Mouse (Mus musculus): Measurements from ENCODE around the gene Foxk1.

The Foxk1 gene

GRCm38 (mm10) chr5:142387716-142388115 lies 13.6 kb upstream of the Foxk1 start:
- no peak for DNase-seq (ENCODE audit: low spot score in 2 of 2)

- DNase-seq (ENCODE audit: low spot score in 2 of 2), result no peak
Measured at GRCm38 (mm10) chr5:142391691-142392090, 9.6 kb upstream of the Foxk1 start.

DNA sequence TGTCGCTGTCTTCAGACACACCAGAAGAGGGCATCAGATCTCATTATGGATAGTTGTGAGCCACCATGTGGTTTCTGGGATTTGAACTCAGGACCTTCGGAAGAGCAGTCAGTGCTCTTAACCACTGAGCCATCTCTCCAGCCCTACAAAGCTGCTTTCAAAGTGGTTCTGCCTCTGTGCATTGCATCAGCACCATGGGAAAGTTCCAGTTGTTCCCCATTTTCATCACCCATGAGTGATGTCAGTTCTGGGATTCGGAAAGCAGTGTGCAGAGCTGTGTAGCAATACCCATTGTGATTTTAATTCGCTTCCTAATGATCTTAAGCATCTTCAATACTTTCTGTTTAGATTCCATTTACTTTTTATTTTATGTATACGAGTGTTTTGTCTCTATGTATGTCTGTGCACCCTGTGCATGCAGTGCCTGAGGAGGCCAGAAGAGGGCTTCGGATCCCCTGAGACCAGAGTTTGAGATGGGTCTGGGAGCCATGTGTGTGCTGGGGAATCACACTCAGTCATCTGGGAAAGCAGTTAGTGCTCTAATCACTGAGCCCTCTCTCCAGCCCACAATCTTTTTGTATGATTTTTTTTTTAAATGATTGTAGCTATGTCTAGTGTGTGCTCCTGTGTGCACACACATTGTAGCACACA lies 6.6 kb upstream of the Foxk1 start:
- DNase-seq (ENCODE audit: low spot score in 2 of 2), result no peak

DNA sequence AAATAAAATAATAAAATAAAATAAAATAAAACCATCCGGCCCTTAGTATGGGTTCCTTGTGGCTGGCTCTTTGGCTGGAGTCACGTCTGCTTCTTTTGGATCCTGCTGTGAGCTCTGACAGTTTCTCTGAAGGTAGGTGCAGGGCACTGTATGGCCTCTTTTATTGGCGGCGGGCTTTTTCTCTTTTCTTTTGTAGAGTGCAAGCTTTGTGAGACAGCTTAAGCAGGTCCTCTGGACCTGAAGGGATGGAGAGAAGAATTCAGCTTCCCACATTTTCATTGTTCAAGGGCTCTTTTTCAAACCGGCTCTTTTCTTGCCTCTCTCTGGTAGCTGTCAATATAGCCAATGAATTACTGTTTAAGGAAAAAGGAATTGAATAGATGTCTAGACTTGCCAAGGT lies 5.4 kb upstream of the Foxk1 start:
- no peak for DNase-seq (ENCODE audit: low spot score in 2 of 2)

DNA sequence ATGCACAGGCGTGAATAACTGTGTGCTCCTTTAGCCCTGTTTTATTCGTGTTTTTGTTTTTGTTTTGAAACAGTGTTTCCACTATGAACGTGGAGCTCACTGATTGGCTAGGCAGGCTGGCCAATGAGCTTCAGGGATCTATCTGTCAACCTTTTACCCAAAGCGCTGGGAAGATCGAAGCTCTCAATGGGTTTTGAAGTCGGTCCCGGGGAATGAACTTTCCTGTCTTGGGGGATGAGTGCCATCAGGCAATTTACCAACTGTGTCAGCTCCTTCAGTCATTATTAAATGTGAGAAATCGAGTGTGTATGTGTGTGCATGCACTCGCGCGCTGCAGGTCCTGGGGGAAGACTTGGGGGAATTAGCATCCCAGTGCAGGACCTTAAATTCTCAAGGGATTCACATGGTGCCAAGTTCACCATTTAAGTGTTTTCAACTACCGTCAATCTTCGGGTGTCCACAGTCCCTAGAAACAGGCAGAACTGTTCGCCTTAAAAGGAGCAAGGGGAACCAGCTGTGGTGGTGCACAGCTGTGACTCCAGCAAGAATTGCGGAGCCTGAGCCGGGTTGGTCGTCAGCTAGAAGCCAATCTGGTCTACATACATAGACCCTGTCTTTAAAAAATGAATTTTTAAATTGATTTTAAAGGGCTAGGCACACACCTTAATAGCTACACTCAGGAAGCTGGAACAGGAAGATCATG lies 965 bp upstream of the Foxk1 start:
- DNase-seq (ENCODE audit: low spot score in 2 of 2), result no peak

GRCm38 (mm10) chr5:142401641-142402625 lies 636 bp downstream of the Foxk1 start:
- peak in 1 of 2 experiments; percentile 39 for DNase-seq (ENCODE audit: low spot score in 2 of 2)

DNA sequence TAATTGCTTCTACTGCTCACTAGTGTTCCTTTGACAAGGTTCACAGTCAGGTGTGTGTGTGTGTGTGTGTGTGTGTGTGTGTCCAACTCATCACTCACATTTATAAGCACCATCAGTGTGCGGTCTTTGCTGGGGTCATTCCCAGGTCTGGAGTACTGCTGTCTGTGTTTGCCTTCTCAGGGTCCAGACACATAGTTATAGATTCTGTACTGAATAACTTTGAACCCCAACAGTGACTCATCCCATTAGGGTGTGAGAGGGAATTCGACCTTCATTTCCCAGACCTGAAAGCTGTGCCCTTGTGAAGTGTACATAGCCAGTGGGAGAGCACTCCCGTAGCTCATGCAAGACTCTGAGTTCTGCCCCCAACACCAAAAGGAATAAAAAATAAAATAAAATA lies 2.4 kb downstream of the Foxk1 start:
- no peak for DNase-seq (ENCODE audit: low spot score in 2 of 2)

GRCm38 (mm10) chr5:142404307-142404706 lies 3.0 kb downstream of the Foxk1 start:
- no peak for DNase-seq (ENCODE audit: low spot score in 2 of 2)

- DNase-seq (ENCODE audit: low spot score in 2 of 2), result peak; percentile 40 to 56
Measured at GRCm38 (mm10) chr5:142405426-142405825, 4.1 kb downstream of the Foxk1 start.

DNA sequence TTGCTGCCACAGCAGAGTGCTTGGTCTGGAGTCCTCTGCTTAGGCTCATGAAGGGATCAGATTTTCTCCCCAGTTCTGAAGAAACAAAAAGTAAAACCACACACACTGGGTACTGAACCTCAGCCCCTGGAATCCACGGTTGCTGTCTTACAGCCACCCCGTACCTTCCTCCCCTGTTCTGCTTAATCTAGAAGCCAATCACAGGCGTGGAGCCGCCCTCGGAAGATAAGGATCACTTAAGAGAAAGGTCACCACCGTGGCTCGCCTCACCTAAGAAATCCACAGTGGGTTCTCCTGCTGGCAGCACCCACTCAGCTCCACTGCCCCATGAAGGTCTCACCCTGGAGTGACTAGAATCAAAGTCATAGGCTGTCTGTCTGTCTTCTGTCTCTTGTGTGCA lies 5.1 kb downstream of the Foxk1 start:
- DNase-seq (ENCODE audit: low spot score in 2 of 2), result no peak

DNA sequence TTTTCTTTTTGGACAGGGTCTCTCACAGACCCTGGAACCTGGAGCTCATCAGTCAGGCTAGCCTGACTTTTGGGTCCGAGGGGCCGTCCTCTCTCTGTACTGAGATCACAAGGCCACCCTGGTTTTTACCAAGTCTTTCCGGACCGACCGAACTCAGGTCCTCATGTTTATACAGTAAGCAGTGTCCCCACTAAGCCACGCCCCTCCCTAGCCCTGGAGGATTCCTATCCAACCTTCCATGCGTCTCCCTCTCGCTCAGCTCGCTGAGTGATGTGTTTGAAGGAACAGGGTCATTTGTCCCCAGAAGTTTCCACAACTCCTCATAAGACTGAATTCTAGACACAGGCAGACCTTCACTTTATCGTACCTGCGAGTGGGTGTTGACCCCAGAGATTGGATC lies 5.6 kb downstream of the Foxk1 start:
- DNase-seq (ENCODE audit: low spot score in 2 of 2), result no peak

DNA sequence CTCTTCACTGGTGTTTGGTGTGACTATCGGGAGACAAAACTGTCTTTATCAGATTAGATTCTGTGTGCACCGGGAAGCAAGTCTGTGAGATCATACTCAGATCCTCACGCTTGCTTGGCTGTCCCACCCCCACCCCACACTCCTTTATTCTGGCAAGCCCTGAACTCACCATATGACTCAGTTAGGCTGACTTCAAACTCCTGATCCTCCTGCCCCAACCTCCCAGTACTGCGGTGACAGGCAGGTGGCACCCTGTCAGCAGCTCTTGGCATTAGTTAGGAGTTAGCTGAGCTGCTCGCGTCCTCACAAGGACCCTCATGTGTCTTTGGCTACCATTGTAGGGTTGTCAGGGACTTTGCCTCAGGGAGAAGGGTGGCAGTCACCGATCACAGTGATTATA lies 6.1 kb downstream of the Foxk1 start:
- no peak for DNase-seq (ENCODE audit: low spot score in 2 of 2)

DNA sequence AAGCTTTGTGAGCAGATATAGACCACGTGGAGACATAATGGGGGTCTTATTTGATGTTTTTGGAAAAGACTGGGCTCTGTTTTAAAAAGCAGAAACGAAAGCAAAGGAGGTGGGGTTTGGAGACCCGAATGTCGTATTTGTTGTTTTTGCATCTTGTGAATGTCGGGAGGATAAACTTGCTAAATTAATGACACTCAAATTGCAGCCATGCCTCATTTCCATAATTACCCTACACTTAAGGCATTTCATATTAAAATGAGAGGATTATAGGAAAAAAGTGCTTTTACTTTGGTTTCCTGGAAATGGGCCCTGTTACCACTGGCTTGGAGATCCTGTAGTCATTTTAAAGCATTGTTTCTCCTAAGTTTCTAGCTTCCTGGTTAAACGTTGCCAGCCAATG lies 7.9 kb downstream of the Foxk1 start:
- DNase-seq (ENCODE audit: low spot score in 2 of 2), result no peak

DNA sequence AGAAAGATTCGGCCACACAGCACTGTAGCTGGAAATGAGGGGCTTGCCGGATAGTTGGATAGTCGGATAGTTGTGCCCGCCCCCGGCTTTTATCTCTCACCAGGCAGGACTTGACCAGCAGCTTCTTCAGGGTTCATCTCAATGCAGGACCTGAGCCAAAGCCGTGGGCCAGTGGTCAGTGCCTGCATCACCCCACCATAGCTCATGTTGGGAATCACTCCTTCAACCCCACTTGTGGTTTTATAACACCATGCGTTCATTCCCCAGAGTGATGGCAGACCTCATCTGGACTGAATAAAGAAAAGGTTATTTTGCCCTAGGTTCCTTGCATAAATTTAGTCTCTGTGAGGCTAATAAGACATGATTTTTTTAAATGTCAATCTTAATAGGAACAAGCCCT lies 9.1 kb downstream of the Foxk1 start:
- DNase-seq (ENCODE audit: low spot score in 2 of 2), result no peak

DNA sequence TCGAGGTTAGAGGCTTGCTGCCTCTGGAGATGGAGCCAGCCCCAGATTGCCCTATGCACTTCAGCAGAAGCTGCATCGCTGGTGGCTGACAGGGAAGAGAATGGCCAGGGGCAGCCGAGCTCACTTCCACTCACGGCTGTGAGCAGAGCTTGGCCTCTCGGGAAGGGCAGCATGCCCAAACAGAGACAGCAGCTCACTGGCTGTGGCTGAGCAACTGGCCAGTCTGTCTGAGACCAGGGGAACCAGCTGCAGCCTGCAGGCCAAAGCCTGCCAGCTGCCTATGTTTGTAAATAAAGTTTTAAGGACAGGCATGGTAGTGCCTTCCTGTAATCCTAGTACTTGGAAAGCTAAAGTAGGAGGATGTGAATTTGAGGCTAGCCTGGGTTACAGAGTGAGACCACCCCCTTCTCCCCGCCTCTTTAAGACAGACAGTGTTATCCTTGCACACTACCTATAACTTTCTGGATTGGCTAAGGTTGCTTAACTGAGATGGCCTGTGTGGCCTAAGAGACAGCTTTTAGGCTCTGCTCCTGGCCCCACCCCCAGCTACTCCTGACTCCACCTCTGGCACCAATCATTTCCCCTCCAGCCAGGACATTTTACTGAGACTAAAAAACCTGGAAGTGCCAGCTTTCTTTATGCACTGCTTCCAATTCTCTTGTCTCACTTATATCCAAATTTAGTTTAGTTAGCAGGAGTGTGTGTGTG lies 11.5 kb downstream of the Foxk1 start:
- DNase-seq (ENCODE audit: low spot score in 2 of 2), result no peak

DNA sequence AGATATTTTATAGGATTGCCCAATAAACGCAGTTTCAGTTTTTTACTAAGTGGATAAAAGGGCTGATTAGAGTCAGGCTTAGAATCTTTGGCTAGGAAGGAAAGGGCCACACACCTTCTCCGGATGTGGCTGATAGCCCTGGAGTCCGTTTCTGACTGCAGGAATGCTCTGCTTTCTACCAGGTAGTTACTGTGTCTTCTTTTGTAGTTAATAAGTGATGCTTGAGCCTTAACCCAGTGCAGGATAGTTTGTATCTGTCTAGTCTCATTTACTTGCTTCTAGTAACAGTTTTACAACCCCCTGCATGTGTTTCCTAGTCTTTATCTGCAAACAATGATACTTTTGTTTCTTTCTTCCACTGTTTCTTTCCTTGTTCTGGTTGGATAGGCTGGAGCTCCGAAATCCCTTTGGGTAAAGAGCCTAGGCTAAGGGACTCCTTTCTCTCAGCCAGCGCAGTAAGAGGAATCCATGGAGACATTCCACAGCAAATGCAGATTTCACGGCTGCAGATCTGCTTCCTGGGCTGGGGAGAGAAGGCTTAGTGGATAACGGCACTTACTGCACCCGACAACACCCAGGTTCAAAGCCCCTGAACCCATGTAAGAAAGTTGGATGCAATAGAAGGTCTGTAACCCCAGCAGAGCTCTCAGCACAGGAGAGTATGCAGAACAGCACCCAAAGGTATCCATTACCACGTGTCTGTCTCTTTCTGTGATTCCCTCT lies 12.6 kb downstream of the Foxk1 start:
- no peak for DNase-seq (ENCODE audit: low spot score in 2 of 2)

DNA sequence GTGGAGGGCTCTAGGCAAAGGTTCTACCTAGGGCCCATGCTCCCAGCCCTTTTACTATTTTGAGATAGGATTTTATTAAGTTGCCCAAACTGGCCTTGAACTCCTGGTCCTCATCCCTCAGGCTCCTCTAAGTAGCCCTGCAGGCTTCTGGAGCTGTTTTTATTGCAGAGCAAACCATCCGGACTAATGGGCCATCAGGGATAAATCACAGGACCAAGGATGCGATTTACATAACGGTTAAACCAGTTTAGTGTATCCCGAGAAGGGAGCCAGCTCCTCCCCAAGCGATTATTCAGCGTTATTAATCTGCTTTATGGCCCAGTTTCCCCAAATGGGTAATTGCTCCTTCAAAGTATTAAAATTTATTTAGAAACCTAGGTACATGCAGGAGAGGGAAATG lies 14.1 kb downstream of the Foxk1 start:
- DNase-seq (ENCODE audit: low spot score in 2 of 2), result no peak

DNA sequence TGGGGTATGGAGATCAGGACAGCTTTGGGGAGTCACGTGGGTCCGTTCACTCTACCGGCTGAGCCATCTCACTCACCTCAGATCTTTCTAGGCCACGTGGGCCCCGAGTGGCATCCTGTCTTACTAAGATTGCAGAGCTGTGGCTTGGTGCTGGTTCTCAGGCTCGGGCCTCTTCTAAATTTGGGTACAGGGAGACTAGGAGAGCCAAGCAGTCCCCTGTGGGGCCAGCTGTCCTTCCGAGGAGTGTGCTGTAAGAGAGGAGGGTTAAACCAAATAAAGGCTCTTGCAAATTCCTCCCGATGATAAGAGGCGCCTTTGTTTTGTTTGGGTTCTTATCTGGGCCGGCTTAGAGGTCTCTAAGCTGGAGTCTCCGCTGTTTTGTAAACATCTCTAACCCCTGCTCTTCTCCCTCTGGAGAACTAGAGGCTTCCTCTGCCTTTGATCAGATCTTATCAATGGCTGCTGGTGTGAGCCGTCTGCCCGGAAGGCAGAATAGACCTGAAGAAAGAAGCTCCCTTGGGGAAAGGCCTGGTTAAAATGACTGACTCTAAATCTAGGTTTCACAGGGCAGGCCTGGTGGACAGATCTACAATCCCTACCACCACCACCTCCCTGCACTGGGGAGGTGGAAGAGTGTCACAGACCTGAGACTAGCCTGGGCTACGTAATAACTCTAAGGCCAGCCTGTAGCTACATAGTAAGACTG lies 14.9 kb downstream of the Foxk1 start:
- no peak for DNase-seq (ENCODE audit: low spot score in 2 of 2)

- no peak for DNase-seq (ENCODE audit: low spot score in 2 of 2)
Measured at GRCm38 (mm10) chr5:142417104-142417503, 15.8 kb downstream of the Foxk1 start.

DNA sequence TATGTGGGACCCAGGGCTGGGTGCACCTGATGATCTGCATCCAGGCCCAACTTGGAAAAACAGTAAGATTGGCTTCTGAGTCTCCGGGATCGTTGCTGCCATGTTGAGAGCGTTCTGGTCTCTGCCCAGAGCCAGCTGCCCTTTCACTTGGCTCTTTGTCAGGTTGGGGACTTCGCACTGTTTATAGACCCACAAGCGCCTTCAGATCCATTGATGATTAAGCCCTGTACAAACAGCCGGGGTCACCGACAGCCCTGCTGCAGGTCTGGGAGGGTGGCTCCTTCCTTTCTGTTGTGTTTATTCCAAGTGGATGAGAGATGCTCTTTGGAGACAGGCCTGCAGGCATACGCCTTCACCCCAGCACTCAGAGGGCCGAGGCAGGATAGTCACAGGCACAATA lies 16.6 kb downstream of the Foxk1 start:
- DNase-seq (ENCODE audit: low spot score in 2 of 2), result no peak

DNA sequence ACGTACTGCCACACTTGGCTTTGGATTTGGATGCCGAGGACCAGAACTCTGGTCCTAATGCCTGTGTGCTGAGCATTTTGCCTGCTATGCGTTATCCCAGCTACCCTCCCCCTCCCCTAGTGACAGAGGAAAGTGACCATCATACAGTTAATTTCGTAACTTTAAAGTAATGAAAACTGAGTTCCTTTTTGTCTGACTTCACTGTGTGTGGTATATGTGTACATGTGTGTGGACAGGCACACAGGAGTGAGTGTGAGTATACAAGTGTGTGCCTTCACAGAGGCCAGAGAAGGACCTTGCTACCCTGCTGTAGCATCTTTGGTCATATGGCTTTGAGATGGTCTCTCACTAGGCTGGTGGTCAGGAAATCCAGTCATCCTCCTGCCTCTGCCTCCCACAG lies 17.1 kb downstream of the Foxk1 start:
- no peak for DNase-seq (ENCODE audit: low spot score in 2 of 2)

Data from frontal cortex, postnatal 14 days (tissue).